Mouse (Mus musculus): ENCODE measurements around the gene Polr3gl. TPM values are rescaled to one million over a fixed set of nuclear protein-coding genes. Genes with fewer than 3 reads are reported as not detected.

The Polr3gl gene
- polyA plus RNA-seq, 1 experiment from 2014 or later: 39.8 TPM

DNA sequence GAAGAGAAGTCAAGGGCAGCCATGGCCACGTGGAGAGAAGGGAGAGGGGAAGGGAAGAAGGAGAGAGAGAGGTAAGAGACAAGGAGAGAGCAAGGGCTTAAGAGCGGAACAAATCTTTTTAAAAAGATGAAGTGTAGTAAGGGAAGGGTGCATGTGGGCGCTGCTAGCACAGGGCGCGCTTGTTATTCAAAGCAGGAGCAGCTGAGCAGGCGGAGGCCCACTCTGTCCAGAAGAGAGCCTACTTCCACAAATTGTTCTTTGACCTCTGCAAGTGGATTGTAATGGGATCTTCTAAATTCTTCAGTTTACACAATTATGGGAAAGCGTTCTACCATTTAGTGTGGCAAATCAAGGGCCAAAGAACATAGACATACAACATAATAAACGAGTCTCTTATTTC lies 25.4 kb downstream of the Polr3gl start:
- peak overlapping the region; percentile 54; the same call in 1 of the 2 replicates for H3K27ac ChIP-seq
- WGBS: 70% methylated on average over 8 of the region's 8 CpGs
- no peaks in the 10 kb centered on the region for H3K27me3 ChIP-seq

DNA sequence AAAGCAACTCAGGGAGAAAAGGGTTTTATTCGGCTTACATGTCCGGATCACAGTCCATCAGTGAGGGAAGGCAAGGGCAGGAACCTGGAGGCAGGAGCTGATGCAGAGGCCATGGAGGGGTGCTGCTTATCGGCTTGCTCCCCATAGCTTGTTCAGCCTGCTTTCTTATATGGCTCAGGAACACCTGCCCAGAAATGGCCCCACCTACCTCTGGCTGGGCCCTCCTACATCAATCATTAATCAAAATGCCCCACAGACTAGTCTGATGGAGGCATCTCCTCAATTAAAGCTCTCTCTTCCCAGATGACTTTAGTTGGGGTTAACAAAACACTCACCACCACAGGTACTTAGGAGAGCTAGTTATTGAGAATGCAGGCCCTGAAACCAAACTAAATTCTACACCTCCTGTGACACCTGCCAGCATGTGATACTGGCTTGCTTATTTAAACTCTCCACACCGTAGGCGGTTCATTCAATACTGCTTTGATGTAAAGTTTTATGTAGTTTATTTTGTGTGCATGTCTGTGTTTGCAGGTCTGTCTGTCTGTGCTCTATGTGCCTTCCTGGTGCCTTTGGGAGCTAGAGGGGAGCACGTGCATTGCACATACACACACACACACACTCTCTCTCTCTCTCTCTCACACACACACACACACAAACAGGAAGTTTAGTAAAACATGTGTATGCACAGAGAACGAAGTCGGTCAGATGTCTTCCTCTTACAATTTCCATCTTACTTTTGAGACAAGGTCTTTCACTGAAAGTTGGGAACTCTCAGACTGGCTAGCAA lies 27.1 kb downstream of the Polr3gl start:
- Histone ChIP-seq H3K9me3 (replicated peaks) (no peaks in the 10 kb centered on the region), H3K9ac (no peak overlapping the region), H3K4me3 (replicated peaks) (no peak overlapping the region), H3K27me3 (no peaks in the 10 kb centered on the region), H3K4me2 (no peak overlapping the region), H3K27ac (0 out of 2 replicates have a peak overlapping the region, but pooled peaks have one; percentile 22), H3K4me1 (peaks cover 54% of the 10 kb centered on the region), H3K36me3 (no peaks in the 10 kb centered on the region)
- no peak for ATAC-seq (replicated peaks; ENCODE audit: low FRiP score)
- WGBS: 69% methylated on average over 8 of the region's 8 CpGs

More for the DNA sequence above, 25.4 kb downstream of the Polr3gl start:
- Histone ChIP-seq H3K4me1 (peaks cover 48% of the 10 kb centered on the region), H3K9ac (no peak overlapping the region), H3K9me3 (replicated peaks) (no peaks in the 10 kb centered on the region), H3K4me3 (replicated peaks) (no peak overlapping the region), H3K4me2 (no peak overlapping the region), H3K36me3 (no peaks in the 10 kb centered on the region)
- ATAC-seq (replicated peaks; ENCODE audit: low FRiP score): no peak

DNA sequence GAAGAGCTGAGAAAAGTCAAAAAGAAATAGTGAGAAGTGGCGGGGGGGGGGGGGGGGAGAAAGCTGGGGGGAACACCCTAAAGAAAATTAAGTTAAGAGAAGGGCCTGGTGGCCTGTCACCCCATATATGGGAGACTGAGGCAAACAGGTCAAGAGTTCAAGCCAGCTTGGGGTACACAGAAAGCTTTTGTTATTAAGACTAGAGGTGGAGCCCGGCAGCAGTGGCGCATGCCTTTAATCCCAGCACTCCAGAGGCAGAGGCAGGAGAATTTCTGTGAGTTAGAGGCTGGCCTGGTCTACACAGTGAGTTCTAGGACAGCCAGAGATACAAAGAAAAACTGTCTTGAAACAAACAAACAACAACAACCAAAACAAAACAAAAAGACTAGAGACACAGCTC lies 28.9 kb downstream of the Polr3gl start:
- WGBS: 82% methylated on average over 3 of the region's 3 CpGs
- Histone ChIP-seq H3K27ac (peak overlapping the region; percentile 90), H3K4me2 (peak overlapping the region; percentile 32; the same call in 1 of the 2 replicates), H3K36me3 (peaks cover 15% of the 10 kb centered on the region), H3K4me1 (peaks cover 66% of the 10 kb centered on the region), H3K27me3 (no peaks in the 10 kb centered on the region), H3K4me3 (replicated peaks) (no peak overlapping the region), H3K9ac (no peak overlapping the region), H3K9me3 (replicated peaks) (no peaks in the 10 kb centered on the region)
- ATAC-seq (replicated peaks; ENCODE audit: low FRiP score): no peak

DNA sequence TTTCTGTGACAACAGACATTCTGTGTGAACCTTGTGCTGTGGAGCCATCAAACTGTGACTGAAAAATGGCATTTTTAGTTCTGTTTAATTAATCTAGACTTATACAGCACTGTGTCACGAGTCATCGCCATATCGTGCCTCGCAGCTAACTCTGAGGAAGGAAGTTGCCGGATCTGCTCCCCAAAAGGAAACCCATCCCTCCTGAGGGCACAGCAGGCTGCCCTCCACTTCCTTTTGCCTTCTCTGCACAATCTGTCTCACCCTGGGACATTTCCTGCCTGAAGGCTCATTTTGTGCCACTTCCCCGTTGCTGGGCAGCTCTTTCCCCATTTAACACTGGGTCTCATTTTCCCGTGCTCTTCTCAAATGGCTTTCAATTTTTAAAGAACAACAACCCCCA lies 29.3 kb downstream of the Polr3gl start:
- H3K9ac ChIP-seq: peak overlapping the region; percentile 18; the same call in 1 of the 2 replicates
- H3K4me1 ChIP-seq: peaks cover 68% of the 10 kb centered on the region
- no peaks in the 10 kb centered on the region for H3K9me3 ChIP-seq (replicated peaks)
- H3K36me3 ChIP-seq: peaks cover 19% of the 10 kb centered on the region
- WGBS: 18% methylated on average over 7 of the region's 7 CpGs
- H3K27me3 ChIP-seq: no peaks in the 10 kb centered on the region
- H3K27ac ChIP-seq: peak overlapping the region; percentile 90
- ATAC-seq (replicated peaks; ENCODE audit: low FRiP score): peak; percentile 27; the same call in 1 of the 2 replicates
- 0 out of 2 replicates have a peak overlapping the region, but pooled peaks have one; percentile 0 for H3K4me3 ChIP-seq (replicated peaks)
- peak overlapping the region; percentile 32 for H3K4me2 ChIP-seq

DNA sequence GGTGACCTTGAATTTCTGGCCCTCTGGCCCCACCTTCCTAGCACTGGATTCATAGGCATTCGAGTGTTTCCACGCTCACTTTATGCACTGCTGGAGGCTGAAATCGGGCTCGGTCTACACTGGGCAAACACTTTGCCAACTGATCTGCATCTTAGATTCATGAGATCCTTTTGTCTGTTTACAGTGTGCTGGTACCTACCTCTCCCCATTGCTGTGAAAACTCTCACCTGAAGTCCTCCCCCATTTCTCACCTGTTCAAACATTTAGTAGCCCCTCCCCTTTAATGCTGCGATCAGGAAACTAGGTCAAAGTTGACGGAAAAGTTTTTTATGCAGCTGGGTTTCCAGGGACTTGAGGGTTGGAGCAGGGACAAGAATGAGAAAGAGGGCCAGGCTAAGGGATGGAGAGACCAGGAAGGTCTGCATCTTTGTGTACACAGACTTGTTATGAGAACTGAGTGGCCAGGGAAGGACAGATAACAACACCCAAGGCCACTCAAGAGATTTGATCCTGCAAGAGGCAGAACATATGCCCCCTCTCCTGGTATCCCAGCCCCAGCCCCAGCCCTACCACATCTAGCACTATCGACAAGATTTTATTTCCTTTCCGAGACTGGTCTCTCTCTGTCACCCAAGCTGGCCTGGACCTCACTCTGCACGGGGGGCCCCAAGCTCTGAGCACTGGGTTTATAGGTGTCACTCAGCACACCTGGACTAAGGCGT lies 29.9 kb downstream of the Polr3gl start:
- Histone ChIP-seq H3K4me1 (peaks cover 72% of the 10 kb centered on the region), H3K9me3 (replicated peaks) (no peaks in the 10 kb centered on the region), H3K4me2 (peak overlapping the region; percentile 32), H3K36me3 (peaks cover 25% of the 10 kb centered on the region), H3K4me3 (replicated peaks) (0 out of 2 replicates have a peak overlapping the region, but pooled peaks have one; percentile 0), H3K27me3 (no peaks in the 10 kb centered on the region), H3K27ac (peak overlapping the region; percentile 90), H3K9ac (peak overlapping the region; percentile 18; the same call in 1 of the 2 replicates)
- 42% methylated on average over 10 of the region's 10 CpGs for WGBS
- peak; percentile 36; the same call in 1 of the 2 replicates for ATAC-seq (replicated peaks; ENCODE audit: low FRiP score)

DNA sequence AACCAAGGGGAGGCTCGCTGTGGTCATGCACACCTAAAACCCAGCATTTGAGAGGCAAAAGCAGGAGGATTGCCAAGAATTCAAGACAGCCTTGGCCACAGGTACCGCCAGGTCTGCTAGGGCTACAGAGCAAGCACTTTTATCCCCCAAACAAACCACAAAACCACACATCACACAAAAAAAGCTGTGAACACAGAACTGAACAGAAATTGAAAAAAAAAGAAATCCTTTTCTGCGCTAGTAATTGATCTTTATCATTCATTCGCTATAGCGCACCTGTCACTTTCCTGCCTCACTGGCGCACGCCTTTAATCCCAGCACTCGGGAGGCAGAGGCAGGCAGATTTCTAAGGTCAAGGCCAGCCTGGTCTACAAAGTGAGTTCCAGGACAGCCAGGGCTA lies 30.7 kb downstream of the Polr3gl start:
- H3K27me3 ChIP-seq: no peaks in the 10 kb centered on the region
- no peak overlapping the region for H3K4me2 ChIP-seq
- peak overlapping the region; percentile 90 for H3K27ac ChIP-seq
- H3K36me3 ChIP-seq: peaks cover 25% of the 10 kb centered on the region
- 91% methylated on average over 8 of the region's 8 CpGs for WGBS
- H3K4me3 ChIP-seq (replicated peaks): no peak overlapping the region
- no peak for ATAC-seq (replicated peaks; ENCODE audit: low FRiP score)
- H3K9ac ChIP-seq: no peak overlapping the region
- H3K9me3 ChIP-seq (replicated peaks): no peaks in the 10 kb centered on the region
- H3K4me1 ChIP-seq: peaks cover 67% of the 10 kb centered on the region

DNA sequence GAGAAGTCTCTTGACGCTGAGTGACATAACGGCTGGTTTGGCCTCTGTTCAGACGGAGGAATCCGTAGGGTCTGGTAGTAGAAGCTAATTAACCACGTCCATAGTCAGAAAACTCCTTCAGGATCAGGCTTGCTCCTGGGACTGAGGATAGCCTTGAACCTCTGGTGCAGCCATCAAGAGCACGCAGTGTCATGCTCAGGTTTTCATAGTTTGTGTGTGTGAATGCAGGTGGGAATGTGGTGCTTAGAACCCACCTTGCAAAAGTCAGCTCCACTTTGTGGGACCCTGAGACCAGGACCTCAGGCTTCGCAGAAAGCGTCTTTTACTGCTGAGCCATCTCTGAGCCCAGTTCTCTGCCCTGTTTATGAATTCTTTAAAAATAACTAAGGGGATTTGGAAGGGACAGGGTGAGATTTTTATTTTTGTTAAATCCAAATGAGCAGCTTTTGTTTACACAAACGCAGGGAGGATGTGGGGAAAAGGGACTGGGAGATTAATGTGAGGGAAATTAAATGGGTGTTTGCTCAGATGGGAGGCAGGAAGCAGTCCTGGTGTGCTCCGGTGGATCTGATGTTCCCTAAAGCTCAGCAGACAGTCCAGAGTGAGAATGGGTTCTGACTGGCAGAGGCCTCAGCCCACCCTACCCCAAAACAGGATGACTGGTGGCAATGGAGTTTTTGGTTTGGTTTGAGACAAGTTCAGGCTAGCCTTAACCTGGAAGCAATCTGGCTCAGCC lies 31.9 kb downstream of the Polr3gl start:
- Histone ChIP-seq H3K4me3 (replicated peaks) (peak overlapping the region; percentile 63), H3K4me2 (peak overlapping the region; percentile 78), H3K9me3 (replicated peaks) (no peaks in the 10 kb centered on the region), H3K27ac (peak overlapping the region; percentile 85), H3K9ac (no peak overlapping the region; the same call in 1 of the 2 replicates), H3K4me1 (peaks cover 66% of the 10 kb centered on the region), H3K36me3 (peaks cover 25% of the 10 kb centered on the region), H3K27me3 (no peaks in the 10 kb centered on the region)
- no peak for ATAC-seq (replicated peaks; ENCODE audit: low FRiP score)
- 35% methylated on average over 10 of the region's 10 CpGs for WGBS

DNA sequence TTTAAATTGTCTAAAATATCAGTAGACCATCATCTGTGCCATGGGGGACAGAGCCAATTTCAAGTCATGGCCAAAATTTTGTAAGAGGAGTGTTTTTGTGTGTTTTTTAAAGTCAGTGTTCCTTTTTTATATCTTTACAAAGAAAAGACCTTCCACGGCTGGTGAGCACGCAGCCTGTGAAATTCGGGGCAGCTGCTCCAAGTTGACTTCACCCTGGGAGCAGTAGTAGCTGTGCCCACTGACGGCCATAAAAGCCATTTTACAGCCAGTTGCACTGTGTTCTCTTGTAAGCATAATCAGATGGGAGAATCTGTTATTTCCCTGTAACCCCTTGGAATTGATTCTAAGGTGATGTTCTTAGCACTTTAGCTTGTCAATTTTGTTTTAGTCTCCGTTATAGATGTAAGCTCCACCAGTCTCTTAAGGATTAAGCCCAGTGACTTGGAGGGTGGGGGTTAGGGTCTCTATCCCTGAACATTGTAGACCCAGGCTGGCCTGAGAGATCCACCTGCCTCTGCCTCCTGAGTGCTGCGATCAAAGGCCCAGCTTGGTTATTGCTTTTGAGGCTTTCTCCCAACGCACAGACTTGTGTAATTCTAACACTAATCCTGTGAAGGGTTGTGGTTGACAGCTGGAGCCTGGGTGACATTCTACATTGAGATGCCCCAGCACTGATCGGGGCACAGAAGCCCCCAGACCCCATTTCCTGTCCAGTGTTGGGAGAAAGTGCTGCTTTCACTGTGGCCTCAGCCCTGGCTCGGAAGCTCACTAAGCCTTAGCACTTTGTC lies 32.9 kb downstream of the Polr3gl start:
- 78% methylated on average over 9 of the region's 9 CpGs for WGBS
- Histone ChIP-seq H3K27ac (peak overlapping the region; percentile 85), H3K4me1 (peaks cover 67% of the 10 kb centered on the region)

DNA sequence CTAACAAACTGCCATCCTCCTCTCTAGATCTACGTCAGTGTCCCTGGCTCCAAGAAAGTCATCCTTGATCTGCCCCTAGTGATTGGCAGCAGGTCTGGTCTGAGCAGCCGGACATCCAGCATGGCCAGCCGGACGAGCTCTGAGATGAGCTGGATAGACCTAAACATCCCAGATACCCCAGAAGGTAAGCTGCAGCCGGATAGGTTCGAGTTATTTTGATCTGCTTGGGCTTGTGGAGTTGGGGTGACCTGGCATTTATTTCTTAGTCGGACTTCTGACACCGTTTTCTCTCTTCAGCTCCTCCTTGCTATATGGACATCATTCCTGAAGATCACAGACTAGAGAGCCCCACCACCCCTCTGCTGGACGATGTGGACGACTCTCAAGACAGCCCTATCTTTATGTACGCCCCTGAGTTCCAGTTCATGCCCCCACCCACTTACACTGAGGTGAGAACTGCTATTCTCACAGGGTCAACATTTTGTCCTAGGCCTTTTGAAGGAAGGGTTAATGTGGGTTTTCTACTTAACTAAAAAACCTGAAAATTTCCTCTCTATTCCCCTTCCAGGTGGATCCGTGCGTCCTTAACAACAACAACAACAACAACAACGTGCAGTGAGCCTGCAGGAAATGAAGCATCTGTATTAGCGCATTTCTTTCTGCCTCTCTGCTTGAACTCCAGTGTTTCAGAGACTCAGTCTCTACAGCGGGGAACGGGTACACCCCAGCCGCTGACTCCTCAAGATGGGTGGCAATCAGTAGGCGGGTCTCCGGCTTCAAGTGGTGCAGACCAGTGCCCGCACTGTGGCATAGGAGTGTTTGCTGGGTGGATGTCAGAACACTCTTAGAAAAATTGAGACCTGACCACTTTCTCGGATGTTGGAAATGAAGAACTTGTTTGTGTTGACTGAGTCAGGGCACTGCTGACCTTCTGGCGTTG lies 33.8 kb downstream of the Polr3gl start:
- no peaks in the 10 kb centered on the region for H3K27me3 ChIP-seq
- peaks cover 73% of the 10 kb centered on the region for H3K4me1 ChIP-seq
- peak overlapping the region; percentile 85 for H3K27ac ChIP-seq
- peak overlapping the region; percentile 63 for H3K4me3 ChIP-seq (replicated peaks)
- WGBS: 65% methylated on average over 23 of the region's 23 CpGs
- peak overlapping the region; percentile 68 for H3K9ac ChIP-seq
- peak overlapping the region; percentile 78 for H3K4me2 ChIP-seq
- H3K9me3 ChIP-seq (replicated peaks): no peaks in the 10 kb centered on the region
- peaks cover 25% of the 10 kb centered on the region for H3K36me3 ChIP-seq
- ATAC-seq (replicated peaks; ENCODE audit: low FRiP score): no peak

More for the DNA sequence above, 32.9 kb downstream of the Polr3gl start:
- Histone ChIP-seq H3K9me3 (replicated peaks) (no peaks in the 10 kb centered on the region), H3K36me3 (peaks cover 25% of the 10 kb centered on the region), H3K4me3 (replicated peaks) (peak overlapping the region; percentile 63), H3K27me3 (no peaks in the 10 kb centered on the region), H3K4me2 (peak overlapping the region; percentile 78), H3K9ac (peak overlapping the region; percentile 68)
- ATAC-seq (replicated peaks; ENCODE audit: low FRiP score): no peak

DNA sequence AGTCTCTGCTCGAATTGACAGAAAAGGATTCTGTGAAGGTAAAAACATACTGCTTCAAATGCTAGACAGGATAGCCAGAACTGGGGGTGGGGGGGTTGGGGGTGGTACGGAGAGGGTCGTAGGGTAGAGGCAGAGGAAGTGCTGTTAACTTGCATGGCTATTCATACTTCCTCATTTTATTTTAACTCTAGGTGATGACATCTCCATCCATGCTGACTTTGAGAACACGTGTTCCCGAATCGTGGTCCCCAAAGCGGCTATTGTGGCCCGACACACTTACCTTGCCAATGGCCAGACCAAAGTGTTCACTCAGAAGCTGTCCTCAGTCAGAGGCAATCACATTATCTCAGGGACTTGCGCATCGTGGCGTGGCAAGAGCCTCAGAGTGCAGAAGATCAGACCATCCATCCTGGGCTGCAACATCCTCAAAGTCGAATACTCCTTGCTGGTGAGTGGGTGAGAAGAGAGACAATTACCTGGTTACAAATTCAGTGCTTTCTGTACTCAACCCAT lies 34.5 kb downstream of the Polr3gl start:
- H3K27me3 ChIP-seq: no peaks in the 10 kb centered on the region
- H3K4me3 ChIP-seq (replicated peaks): peak overlapping the region; percentile 63
- no peak for ATAC-seq (replicated peaks; ENCODE audit: low FRiP score)
- WGBS: 56% methylated on average over 12 of the region's 12 CpGs
- H3K9me3 ChIP-seq (replicated peaks): no peaks in the 10 kb centered on the region
- peak overlapping the region; percentile 78 for H3K4me2 ChIP-seq
- peak overlapping the region; percentile 85 for H3K27ac ChIP-seq
- H3K9ac ChIP-seq: peak overlapping the region; percentile 68
- peaks cover 70% of the 10 kb centered on the region for H3K4me1 ChIP-seq
- peaks cover 25% of the 10 kb centered on the region for H3K36me3 ChIP-seq

All from kidney, embryonic 15.5 days (tissue).